Mouse (Mus musculus): ENCODE results near the gene Pgm2l1. TPM values are rescaled to one million over a fixed set of nuclear protein-coding genes. Genes with fewer than 3 reads are reported as not detected.
"Not testable (repeated sequence)": the region's sequence is repeated elsewhere in the genome, so short reads cannot be mapped to it uniquely, and the experiment has no call there.

Gene Pgm2l1
- polyA plus RNA-seq, 1 experiment: 49.6 TPM

DNA sequence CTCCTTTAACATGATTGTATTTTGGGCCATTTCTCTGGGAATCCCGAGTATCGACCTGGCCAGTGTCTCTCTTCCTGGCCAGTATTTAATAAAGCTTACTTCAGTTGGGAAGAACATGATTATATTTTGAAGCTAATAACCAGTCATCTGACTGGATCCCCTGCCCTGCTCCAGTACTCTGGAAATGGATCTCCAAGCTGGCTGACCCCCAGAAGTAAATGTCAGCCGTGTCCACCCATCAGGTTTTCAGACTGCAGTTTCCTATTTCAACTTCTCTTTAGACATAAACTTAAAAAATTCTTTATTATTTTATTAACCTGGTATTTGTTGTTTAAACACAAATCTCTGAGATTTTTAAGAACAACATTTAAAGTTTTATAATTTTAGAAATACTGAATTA lies 18.0 kb downstream of the Pgm2l1 start:
- DNase-seq: no peak
- no peak overlapping the region for H3K27ac ChIP-seq (ENCODE audit: insufficient read depth, low read length)
- WGBS: 86% methylated on average over 3 of the region's 3 CpGs
- H3K4me1 ChIP-seq (ENCODE audit: control insufficient read depth, insufficient read depth, low read length): no peaks in the 10 kb centered on the region
- H3K4me3 ChIP-seq (replicated peaks; ENCODE audit: insufficient read depth, low read depth, low read length): no peak overlapping the region
- TF ChIP-seq CTCF (IDR thresholded peaks at IDR 0.05; ENCODE audit: borderline replicate concordance, insufficient read depth, low read depth, low read length): no peak
- TF ChIP-seq POLR2A (IDR thresholded peaks at IDR 0.05; ENCODE audit: borderline replicate concordance, insufficient read depth, low read length): no peak
- H3K27me3 ChIP-seq (ENCODE audit: control insufficient read depth, insufficient read depth, low read length): no peaks in the 10 kb centered on the region

DNA sequence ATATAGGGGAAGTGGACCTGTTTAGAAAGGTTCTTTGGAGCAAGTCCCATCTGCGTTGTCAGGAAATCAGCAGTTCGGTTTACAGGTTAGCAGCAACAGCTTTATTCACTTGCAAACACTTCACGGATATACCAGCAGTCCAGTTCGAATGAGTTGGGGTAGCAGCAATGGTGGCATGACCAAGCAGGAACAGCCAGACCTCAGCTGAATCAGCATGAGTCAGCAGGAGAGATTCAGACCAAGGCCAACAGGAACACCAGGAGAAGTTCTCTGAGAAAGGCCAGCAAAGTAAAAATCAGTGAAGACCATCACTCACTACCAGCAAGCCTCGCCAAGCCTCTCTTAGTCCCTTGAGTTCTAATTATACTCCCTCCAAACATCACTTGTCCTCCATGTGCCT lies 23.5 kb downstream of the Pgm2l1 start:
- Histone ChIP-seq H3K27me3 (ENCODE audit: control insufficient read depth, insufficient read depth, low read length) (no peaks in the 10 kb centered on the region), H3K27ac (ENCODE audit: insufficient read depth, low read length) (no peak overlapping the region), H3K4me1 (ENCODE audit: control insufficient read depth, insufficient read depth, low read length) (no peaks in the 10 kb centered on the region), H3K4me3 (replicated peaks; ENCODE audit: insufficient read depth, low read depth, low read length) (no peak overlapping the region)
- WGBS: 97% methylated on average over 5 of the region's 5 CpGs
- TF ChIP-seq CTCF (IDR thresholded peaks at IDR 0.05; ENCODE audit: borderline replicate concordance, insufficient read depth, low read depth, low read length) (no peak), POLR2A (IDR thresholded peaks at IDR 0.05; ENCODE audit: borderline replicate concordance, insufficient read depth, low read length) (no peak)
- DNase-seq: no peak

DNA sequence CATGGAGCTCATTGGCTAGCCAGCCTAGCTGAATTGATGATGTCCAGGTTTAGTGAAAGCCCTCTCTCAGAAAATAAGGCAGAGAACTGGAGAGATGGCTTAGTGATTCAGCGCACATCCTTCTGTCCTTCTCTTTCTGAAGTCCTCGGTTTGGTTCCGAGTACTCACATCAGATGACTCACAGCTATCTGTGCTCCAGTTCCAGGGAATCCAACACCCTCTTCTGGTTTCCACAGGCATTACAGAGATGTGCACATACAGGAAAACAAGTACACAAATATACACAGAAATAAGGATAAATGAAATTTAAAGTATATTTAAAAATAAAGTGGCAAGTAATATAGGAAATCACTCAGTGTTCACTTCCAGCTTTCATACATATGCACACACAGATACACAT lies 35.2 kb downstream of the Pgm2l1 start:
- Histone ChIP-seq H3K27me3 (ENCODE audit: control insufficient read depth, insufficient read depth, low read length) (no peaks in the 10 kb centered on the region), H3K4me1 (ENCODE audit: control insufficient read depth, insufficient read depth, low read length) (no peaks in the 10 kb centered on the region), H3K27ac (ENCODE audit: insufficient read depth, low read length) (no peak overlapping the region), H3K4me3 (replicated peaks; ENCODE audit: insufficient read depth, low read depth, low read length) (no peak overlapping the region)
- 78% methylated on average over 3 of the region's 3 CpGs for WGBS
- DNase-seq: no peak
- TF ChIP-seq CTCF (IDR thresholded peaks at IDR 0.05; ENCODE audit: borderline replicate concordance, insufficient read depth, low read depth, low read length) (no peak), POLR2A (IDR thresholded peaks at IDR 0.05; ENCODE audit: borderline replicate concordance, insufficient read depth, low read length) (no peak)

DNA sequence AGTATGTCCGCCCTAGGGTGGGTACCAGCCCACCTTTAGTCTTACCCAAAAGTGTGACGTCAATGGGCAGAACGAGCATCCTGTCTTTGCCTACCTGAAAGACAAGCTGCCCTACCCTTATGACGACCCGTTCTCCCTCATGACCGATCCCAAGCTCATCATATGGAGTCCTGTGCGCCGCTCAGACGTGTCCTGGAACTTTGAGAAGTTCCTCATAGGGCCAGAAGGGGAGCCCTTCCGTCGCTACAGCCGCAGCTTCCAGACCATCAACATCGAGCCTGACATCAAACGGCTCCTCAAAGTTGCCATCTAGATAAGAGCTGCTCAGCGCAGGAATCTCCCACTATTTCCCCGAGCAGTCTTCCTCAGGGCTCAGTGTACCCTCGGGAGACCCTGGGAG lies 37.7 kb downstream of the Pgm2l1 start:
- not testable (repeated sequence) for H3K27ac ChIP-seq (ENCODE audit: insufficient read depth, low read length); H3K4me1 ChIP-seq (ENCODE audit: control insufficient read depth, insufficient read depth, low read length); H3K4me3 ChIP-seq (replicated peaks; ENCODE audit: insufficient read depth, low read depth, low read length); H3K27me3 ChIP-seq (ENCODE audit: control insufficient read depth, insufficient read depth, low read length); DNase-seq
- WGBS: 68% methylated on average over 17 of the region's 17 CpGs

DNA sequence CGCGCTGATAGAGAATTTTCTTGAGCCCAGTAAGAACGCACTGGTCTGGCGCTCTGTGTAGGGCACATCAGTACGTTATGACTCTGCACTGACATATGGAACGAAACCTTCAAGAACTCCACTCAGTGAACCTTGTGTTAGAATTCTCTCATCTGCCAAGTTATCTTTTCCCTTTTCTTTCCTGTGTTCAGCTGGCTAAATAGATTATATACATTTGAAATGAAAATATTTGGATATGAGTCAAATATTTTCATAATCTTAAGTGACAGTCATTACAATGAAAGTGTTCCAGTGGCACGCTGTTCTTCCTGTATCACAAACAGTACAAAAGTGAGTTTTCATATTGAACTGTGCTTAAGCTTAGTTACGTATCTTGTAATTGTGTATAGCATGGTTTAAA lies 45.2 kb downstream of the Pgm2l1 start:
- no peak for DNase-seq
- no peak overlapping the region for H3K27ac ChIP-seq (ENCODE audit: insufficient read depth, low read length)
- H3K27me3 ChIP-seq (ENCODE audit: control insufficient read depth, insufficient read depth, low read length): no peaks in the 10 kb centered on the region
- TF ChIP-seq CTCF (IDR thresholded peaks at IDR 0.05; ENCODE audit: borderline replicate concordance, insufficient read depth, low read depth, low read length) (no peak), POLR2A (IDR thresholded peaks at IDR 0.05; ENCODE audit: borderline replicate concordance, insufficient read depth, low read length) (no peak)
- WGBS: 96% methylated on average over 8 of the region's 8 CpGs
- no peak overlapping the region for H3K4me3 ChIP-seq (replicated peaks; ENCODE audit: insufficient read depth, low read depth, low read length)
- no peaks in the 10 kb centered on the region for H3K4me1 ChIP-seq (ENCODE audit: control insufficient read depth, insufficient read depth, low read length)

DNA sequence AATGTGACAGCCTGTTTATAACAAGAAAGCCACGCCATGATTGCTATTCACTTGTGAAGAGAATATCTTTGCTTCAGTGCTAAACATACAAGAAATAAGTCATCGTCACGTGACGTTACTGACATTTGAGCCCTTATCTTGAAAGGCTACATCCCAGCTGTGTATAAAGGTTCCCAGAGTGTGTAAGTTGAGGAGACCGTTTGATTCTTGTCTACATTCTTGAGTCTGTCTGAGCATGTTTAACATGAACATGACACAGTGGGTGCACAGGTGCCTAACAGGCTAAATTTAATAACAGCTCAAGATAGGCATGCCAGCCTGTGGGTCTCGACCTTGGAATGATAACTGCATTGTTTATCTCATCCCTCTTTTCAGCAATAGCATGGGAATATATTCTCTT lies 47.3 kb downstream of the Pgm2l1 start:
- 88% methylated on average over 6 of the region's 6 CpGs for WGBS

DNA sequence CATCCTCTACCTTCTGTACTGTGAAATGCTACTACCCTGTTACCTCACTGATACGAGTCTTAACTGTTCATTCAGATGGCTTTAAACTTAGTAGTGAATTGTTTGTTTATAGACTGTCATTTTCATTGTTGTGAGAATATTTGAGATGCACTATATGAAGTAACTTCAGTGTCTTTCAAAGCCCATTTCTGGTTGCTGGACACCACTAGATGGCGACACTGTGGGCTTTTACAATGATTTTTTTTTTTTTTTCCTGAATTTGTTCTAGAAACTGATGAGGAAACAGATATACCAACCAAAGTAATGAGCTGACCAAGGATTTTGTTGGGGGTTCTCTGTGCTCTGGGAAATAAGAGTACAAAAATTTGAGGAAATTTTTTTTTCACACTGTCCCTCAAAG lies 49.2 kb downstream of the Pgm2l1 start:
- Histone ChIP-seq H3K27me3 (ENCODE audit: control insufficient read depth, insufficient read depth, low read length) (no peaks in the 10 kb centered on the region), H3K4me1 (ENCODE audit: control insufficient read depth, insufficient read depth, low read length) (no peaks in the 10 kb centered on the region), H3K27ac (ENCODE audit: insufficient read depth, low read length) (no peak overlapping the region), H3K4me3 (replicated peaks; ENCODE audit: insufficient read depth, low read depth, low read length) (no peak overlapping the region)
- no peak for DNase-seq
- TF ChIP-seq POLR2A (IDR thresholded peaks at IDR 0.05; ENCODE audit: borderline replicate concordance, insufficient read depth, low read length) (no peak), CTCF (IDR thresholded peaks at IDR 0.05; ENCODE audit: borderline replicate concordance, insufficient read depth, low read depth, low read length) (no peak)
- WGBS: 52% methylated on average over 2 of the region's 2 CpGs

More for the DNA sequence above, 47.3 kb downstream of the Pgm2l1 start:
- no peak for DNase-seq
- Histone ChIP-seq H3K27me3 (ENCODE audit: control insufficient read depth, insufficient read depth, low read length) (no peaks in the 10 kb centered on the region), H3K27ac (ENCODE audit: insufficient read depth, low read length) (no peak overlapping the region), H3K4me3 (replicated peaks; ENCODE audit: insufficient read depth, low read depth, low read length) (no peak overlapping the region), H3K4me1 (ENCODE audit: control insufficient read depth, insufficient read depth, low read length) (no peaks in the 10 kb centered on the region)
- TF ChIP-seq POLR2A (IDR thresholded peaks at IDR 0.05; ENCODE audit: borderline replicate concordance, insufficient read depth, low read length): no peak
- TF ChIP-seq CTCF (IDR thresholded peaks at IDR 0.05; ENCODE audit: borderline replicate concordance, insufficient read depth, low read depth, low read length): no peak

DNA sequence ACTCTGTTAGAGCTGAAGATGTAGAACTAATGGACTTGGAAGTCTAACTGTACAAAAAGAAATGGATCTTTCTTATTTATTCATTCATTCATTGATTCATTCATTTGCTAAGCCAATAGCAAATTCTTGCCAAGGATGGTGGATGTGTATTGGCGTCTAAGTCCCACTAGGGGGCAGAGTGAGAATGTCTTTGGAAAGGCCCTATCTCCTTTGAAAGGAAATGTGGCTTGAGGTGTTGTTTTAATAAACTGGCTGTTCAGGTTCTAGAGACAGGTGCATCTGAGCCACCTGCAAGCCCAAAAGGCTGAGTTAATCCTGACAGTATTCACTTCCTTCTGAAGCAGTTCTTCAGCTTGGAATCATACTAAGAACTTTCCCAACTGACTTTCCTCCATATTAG lies 52.6 kb downstream of the Pgm2l1 start:
- no peak overlapping the region for H3K27ac ChIP-seq (ENCODE audit: insufficient read depth, low read length)
- H3K4me1 ChIP-seq (ENCODE audit: control insufficient read depth, insufficient read depth, low read length): no peaks in the 10 kb centered on the region
- H3K4me3 ChIP-seq (replicated peaks; ENCODE audit: insufficient read depth, low read depth, low read length): no peak overlapping the region
- DNase-seq: peak; percentile 14 to 32
- TF ChIP-seq CTCF (IDR thresholded peaks at IDR 0.05; ENCODE audit: borderline replicate concordance, insufficient read depth, low read depth, low read length): peak; percentile 47; the same call in 1 of the 2 replicates
- no peak for TF ChIP-seq POLR2A (IDR thresholded peaks at IDR 0.05; ENCODE audit: borderline replicate concordance, insufficient read depth, low read length)
- WGBS: 7% methylated on average over 1 of the region's 1 CpGs
- H3K27me3 ChIP-seq (ENCODE audit: control insufficient read depth, insufficient read depth, low read length): no peaks in the 10 kb centered on the region
